ENCODE assay signal across 25 mouse cellular contexts in the genomic region with DNA sequence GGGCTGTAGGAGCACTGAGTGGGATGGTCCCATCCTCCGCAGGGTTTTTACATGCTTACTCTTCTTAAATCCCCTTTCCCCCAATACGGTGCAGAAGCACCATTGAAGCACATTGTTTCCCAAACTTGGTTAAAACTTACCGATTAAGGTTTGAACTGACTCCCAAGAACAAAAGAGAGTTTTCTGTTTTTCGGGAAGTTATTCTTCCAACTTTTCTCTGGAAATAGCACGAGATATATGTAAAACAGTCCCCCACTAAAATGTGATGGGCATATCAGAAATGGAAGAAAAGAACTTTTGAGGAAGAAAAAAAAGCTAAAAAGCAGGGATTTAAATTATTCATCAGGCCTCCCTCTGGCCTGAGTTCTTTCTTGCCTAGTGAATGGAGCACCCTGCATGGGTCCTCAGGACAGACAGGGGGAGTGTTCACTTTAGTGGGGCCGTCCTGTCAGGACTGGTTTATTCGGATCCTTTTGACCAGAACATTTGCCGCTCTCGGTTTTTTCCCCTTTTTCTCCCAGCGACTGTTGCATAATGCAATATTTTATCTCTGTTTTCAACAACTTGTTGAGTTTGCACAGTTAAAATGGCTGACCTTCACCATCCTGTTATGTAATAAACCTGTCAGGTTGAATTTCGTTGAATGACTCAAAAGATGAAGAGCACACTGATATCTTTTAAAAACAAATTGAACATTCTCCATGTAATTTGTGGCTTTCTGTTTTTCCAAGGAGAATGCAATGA.
DNase-seq lines count a peak whose midpoint lies in the region; ATAC-seq lines count a peak whose summit lies in the region.
"Had no signal": no experiment of that assay in that cellular context is flagged by ENCODE, and none has a peak within 500 bp of the region (broad histone marks: within the 10 kb centered on the region; RNA-seq: fewer than 3 reads in every experiment).

No protein-coding gene starts in this region.

- no peaks in the 10 kb centered on the region for H3K36me3 ChIP-seq in hindbrain, embryonic 11.5 days (ENCODE audit: control insufficient read depth, insufficient read depth, low read length)
- no peaks in the 10 kb centered on the region for H3K36me3 ChIP-seq in hindbrain, embryonic 14.5 days (replicated peaks; ENCODE audit: control insufficient read depth, insufficient read depth)
- H3K36me3 ChIP-seq in neural tube, embryonic 11.5 days (ENCODE audit: control insufficient read depth, insufficient read depth, low read length) = no peaks in the 10 kb centered on the region
- H3K36me3 ChIP-seq in midbrain, embryonic 13.5 days = no peaks in the 10 kb centered on the region
- H3K36me3 ChIP-seq: embryonic facial prominence, embryonic 15.5 days; kidney, embryonic 15.5 days; lung, embryonic 15.5 days had no signal

- no peak overlapping the region for H3K4me2 ChIP-seq in hindbrain, embryonic 11.5 days (replicated peaks; ENCODE audit: low read depth, low read length)
- H3K4me2 ChIP-seq in hindbrain, embryonic 14.5 days (replicated peaks) = no peak overlapping the region
- H3K4me2 ChIP-seq in neural tube, embryonic 11.5 days (ENCODE audit: low read depth) = no peak overlapping the region
- no peak overlapping the region for H3K4me2 ChIP-seq in midbrain, embryonic 13.5 days (replicated peaks)
- H3K4me2 ChIP-seq: embryonic facial prominence, embryonic 15.5 days; heart, embryonic 11.5 days; kidney, embryonic 15.5 days; lung, embryonic 15.5 days had no signal

- no peak overlapping the region for H3K9ac ChIP-seq in hindbrain, embryonic 11.5 days (ENCODE audit: low read depth, low read length)
- no peak overlapping the region for H3K9ac ChIP-seq in hindbrain, embryonic 14.5 days
- no peak overlapping the region for H3K9ac ChIP-seq in neural tube, embryonic 11.5 days (ENCODE audit: low read length)
- H3K9ac ChIP-seq in midbrain, embryonic 13.5 days (replicated peaks) = no peak overlapping the region
- H3K9ac ChIP-seq: embryonic facial prominence, embryonic 15.5 days; kidney, embryonic 15.5 days; liver, embryonic 14.5 days; lung, embryonic 15.5 days had no signal

- H3K27me3 ChIP-seq in hindbrain, embryonic 11.5 days (ENCODE audit: control insufficient read depth, insufficient read depth, low read length) = no peaks in the 10 kb centered on the region; the same call in 1 of the 2 replicates
- H3K27me3 ChIP-seq in hindbrain, embryonic 14.5 days (ENCODE audit: control insufficient read depth, insufficient read depth, low read length) = no peaks in the 10 kb centered on the region; the same call in 1 of the 2 replicates
- H3K27me3 ChIP-seq in neural tube, embryonic 11.5 days (ENCODE audit: control insufficient read depth, insufficient read depth, low read length) = no peaks in the 10 kb centered on the region
- H3K27me3 ChIP-seq in midbrain, embryonic 13.5 days = peaks cover 10% of the 10 kb centered on the region; the same call in 1 of the 2 replicates
- H3K27me3 ChIP-seq: embryonic facial prominence, embryonic 15.5 days had no signal

- H3K27ac ChIP-seq in hindbrain, embryonic 11.5 days (ENCODE audit: low read depth, low read length) = no peak overlapping the region
- H3K27ac ChIP-seq in hindbrain, embryonic 14.5 days = no peak overlapping the region
- no peak overlapping the region for H3K27ac ChIP-seq in neural tube, embryonic 11.5 days (ENCODE audit: low read depth, low read length)
- no peak overlapping the region for H3K27ac ChIP-seq in midbrain, embryonic 13.5 days
- H3K27ac ChIP-seq: embryonic facial prominence, embryonic 15.5 days; kidney, embryonic 15.5 days; left cerebral cortex, adult 2 months; liver, embryonic 14.5 days; lung, embryonic 15.5 days had no signal

- 21% methylated on average over 11 of the region's 11 CpGs for WGBS in hindbrain, embryonic 11.5 days
- 14% methylated on average over 11 of the region's 11 CpGs for WGBS in hindbrain, embryonic 14.5 days
- WGBS in neural tube, embryonic 11.5 days = 26% methylated on average over 11 of the region's 11 CpGs
- 9% methylated on average over 11 of the region's 11 CpGs for WGBS in midbrain, embryonic 13.5 days

- peak; percentile 7 for DNase-seq in adrenal gland, adult 2 months
- no peak for DNase-seq in adrenal gland, adult 18-20 months (ENCODE audit: low spot score in 2 of 2)
- peak; percentile 31 for DNase-seq in hindbrain, embryonic 11.5 days (ENCODE audit: low spot score)
- DNase-seq in hindbrain, embryonic 14.5 days (ENCODE audit: low spot score) = no peak
- peak; percentile 23 for DNase-seq in neural tube, embryonic 11.5 days (ENCODE audit: low spot score)
- no peak for DNase-seq in neural tube, embryonic 10.5 days (ENCODE audit: extremely low spot score, low spot score)
- DNase-seq in lung, adult 18-20 months = no peak
- DNase-seq: adrenal gland, adult 8-10 months; cerebellum, adult 18-20 months; cerebellum, postnatal 14 days; gastrocnemius, postnatal 14 days; heart, adult 11 months; kidney, adult 11 months; kidney, postnatal 4 days; lung, postnatal 36 days; thymus, adult 18-20 months; thymus, postnatal 36 days had no signal

- H3K9me3 ChIP-seq in hindbrain, embryonic 11.5 days (ENCODE audit: control insufficient read depth, low read length) = no peaks in the 10 kb centered on the region
- no peaks in the 10 kb centered on the region for H3K9me3 ChIP-seq in hindbrain, embryonic 14.5 days (ENCODE audit: control insufficient read depth, low read length)
- H3K9me3 ChIP-seq in neural tube, embryonic 11.5 days (ENCODE audit: control insufficient read depth, low read length) = no peaks in the 10 kb centered on the region
- no peaks in the 10 kb centered on the region for H3K9me3 ChIP-seq in midbrain, embryonic 13.5 days
- H3K9me3 ChIP-seq: embryonic facial prominence, embryonic 15.5 days; kidney, embryonic 15.5 days; lung, embryonic 15.5 days; megakaryocyte, embryonic 14.5 days had no signal

- peak; percentile 68; the same call in 1 of the 2 replicates for ATAC-seq in hindbrain, embryonic 11.5 days (ENCODE audit: low FRiP score)
- ATAC-seq in hindbrain, embryonic 14.5 days (ENCODE audit: low FRiP score) = no peak
- ATAC-seq in neural tube, embryonic 11.5 days (ENCODE audit: insufficient read depth, low FRiP score, low TSS enrichment) = peak; percentile 73; the same call in 1 of the 2 replicates
- peak; percentile 59; the same call in 1 of the 2 replicates for ATAC-seq in midbrain, embryonic 13.5 days

- 0 out of 2 replicates have a peak, but pooled peaks cover 2% of the 10 kb centered on the region for H3K4me1 ChIP-seq in hindbrain, embryonic 11.5 days (replicated peaks; ENCODE audit: control insufficient read depth, insufficient read depth, low read length)
- H3K4me1 ChIP-seq in hindbrain, embryonic 14.5 days (replicated peaks; ENCODE audit: control insufficient read depth, insufficient read depth, low read length) = peaks cover 17% of the 10 kb centered on the region
- H3K4me1 ChIP-seq in neural tube, embryonic 11.5 days (ENCODE audit: control insufficient read depth, insufficient read depth, low read length) = peaks cover 7% of the 10 kb centered on the region
- peaks cover 32% of the 10 kb centered on the region for H3K4me1 ChIP-seq in midbrain, embryonic 13.5 days (replicated peaks)
- H3K4me1 ChIP-seq: embryonic facial prominence, embryonic 15.5 days had no signal

- no peak overlapping the region for H3K4me3 ChIP-seq in hindbrain, embryonic 11.5 days (ENCODE audit: low read depth, low read length)
- no peak overlapping the region for H3K4me3 ChIP-seq in hindbrain, embryonic 14.5 days (replicated peaks; ENCODE audit: low read length)
- no peak overlapping the region for H3K4me3 ChIP-seq in neural tube, embryonic 11.5 days (ENCODE audit: low read depth, low read length)
- no peak overlapping the region for H3K4me3 ChIP-seq in midbrain, embryonic 13.5 days (replicated peaks)
- H3K4me3 ChIP-seq: embryonic facial prominence, embryonic 15.5 days; kidney, embryonic 15.5 days; left cerebral cortex, adult 2 months; lung, embryonic 15.5 days; megakaryocyte, embryonic 14.5 days had no signal

Comparison
In these comparisons a context has a peak if more than half of its experiments do, and no peak if none do; other contexts are left out.
1. DNase-seq: peak in adrenal gland, adult 2 months (single experiment), hindbrain, embryonic 11.5 days (single experiment) and neural tube, embryonic 11.5 days (single experiment); none in adrenal gland, adult 18-20 months (0 of 2), hindbrain, embryonic 14.5 days (single experiment), neural tube, embryonic 10.5 days (single experiment) and lung, adult 18-20 months (0 of 2).